Mouse (Mus musculus) gastrocnemius, adult 8-10 months (tissue): Measurements from ENCODE around the gene Sstr5. TPM values are rescaled to one million over a fixed set of nuclear protein-coding genes. Genes with fewer than 3 reads are reported as not detected.

Source experiments
- total RNA-seq, 4 experiments: library from RNA; stranded (reverse); gene quantifications; 2 replicates each; pipeline ENCODE4 v1.2.4; 2022

Sstr5 gene
- total RNA-seq, 4 experiments from 2014 or later: not detected

Other genes with a start within 250 kb of the Sstr5 start
- not detected for gene Baiap3, start 240.9 kb downstream of the Sstr5 start, total RNA-seq
- 10 to 100 TPM; 57.0 to 66.7 (median 58.0) TPM for gene Ube2i, start 222.7 kb downstream of the Sstr5 start, total RNA-seq
- under 1 TPM; 0.27 to 0.56 (median 0.33) TPM for gene Prss34, start 198.9 kb downstream of the Sstr5 start, total RNA-seq
- gene Prss28, start 188.6 kb downstream of the Sstr5 start, total RNA-seq: not detected
- not detected for gene Prss29, start 178.6 kb downstream of the Sstr5 start, total RNA-seq
- 1 to 10 TPM in 3 of 4 experiments, under 1 TPM in 1; 0.29 to 2.2 (median 1.2) TPM for gene Tpsab1, start 151.7 kb downstream of the Sstr5 start, total RNA-seq
- gene Tpsb2, start 131.0 kb downstream of the Sstr5 start, total RNA-seq: 1 to 10 TPM; 1.7 to 5.9 (median 3.9) TPM
- gene Tpsg1, start 128.0 kb downstream of the Sstr5 start, total RNA-seq: not detected
- gene Cacna1h, start 63.5 kb downstream of the Sstr5 start, total RNA-seq: 1 to 10 TPM in 3 of 4 experiments, under 1 TPM in 1; 0.68 to 1.7 (median 1.6) TPM
- gene Tekt4, start 42.7 kb downstream of the Sstr5 start, total RNA-seq: not detected
- under 1 TPM; 0.19 to 0.76 (median 0.70) TPM for gene Sox8, start 73.4 kb upstream of the Sstr5 start, total RNA-seq
- 10 to 100 TPM; 10.4 to 14.1 (median 10.8) TPM for gene Lmf1, start 81.8 kb upstream of the Sstr5 start, total RNA-seq
- not detected for gene Gng13, start 219.9 kb upstream of the Sstr5 start, total RNA-seq
- 1 to 10 TPM in 1 of 4 experiments, under 1 TPM in 3; 0.87 to 1.4 (median 0.94) TPM for gene Chtf18, start 230.1 kb upstream of the Sstr5 start, total RNA-seq
- gene Rpusd1, start 230.4 kb upstream of the Sstr5 start, total RNA-seq: 1 to 10 TPM; 2.4 to 3.5 (median 3.1) TPM
- not detected for gene Mslnl, start 238.8 kb upstream of the Sstr5 start, total RNA-seq